Mouse (Mus musculus) midbrain, embryonic 15.5 days (tissue): ENCODE data around the gene Fez2. TPM values are rescaled to one million over a fixed set of nuclear protein-coding genes. Genes with fewer than 3 reads are reported as not detected.
A peak's percentile ranks its signal among the peaks of the same experiment; 100 is the strongest.

Experiments
- ATAC-seq: fragments of 200-750 bp; cut with Nextera tagmentation; replicated peaks from 2 replicates; pipeline ENCODE4 v1.8.0; 2017; ENCODE audit warnings: moderate TSS enrichment
- H3K27ac ChIP-seq: fragments of 300-500 bp; sonication (generic); 2 replicates; pipeline ENCODE4 v1.5.1; 2015; ENCODE audit warnings: mild to moderate bottlenecking, inconsistent platforms
- H3K27me3 ChIP-seq: fragments of 300-500 bp; sonication (generic); replicated peaks from 2 replicates; pipeline ENCODE4 v1.6.1; 2015; ENCODE audit warnings: inconsistent platforms
- H3K36me3 ChIP-seq: fragments of 300-500 bp; sonication (generic); replicated peaks from 2 replicates; pipeline ENCODE4 v1.6.1; 2015; ENCODE audit warnings: inconsistent platforms
- H3K4me1 ChIP-seq: fragments of 300-500 bp; sonication (generic); 2 replicates; pipeline ENCODE4 v1.6.1; 2015; ENCODE audit warnings: inconsistent platforms
- H3K4me2 ChIP-seq: fragments of 300-500 bp; sonication (generic); 2 replicates; pipeline ENCODE4 v1.6.1; 2015; ENCODE audit warnings: inconsistent platforms, mild to moderate bottlenecking, moderate library complexity
- H3K4me3 ChIP-seq: fragments of 300-500 bp; sonication (generic); 2 replicates; pipeline ENCODE4 v1.5.1; 2015; ENCODE audit warnings: mild to moderate bottlenecking, inconsistent platforms
- H3K9ac ChIP-seq: fragments of 300-500 bp; sonication (generic); 2 replicates; pipeline ENCODE4 v1.6.1; 2015; ENCODE audit warnings: mild to moderate bottlenecking, inconsistent platforms
- H3K9me3 ChIP-seq: fragments of 300-500 bp; sonication (generic); 2 replicates; pipeline ENCODE4 v1.6.1; 2016; ENCODE audit warnings: inconsistent platforms
- WGBS: fragments of 180-500 bp; shearing (Covaris S2); methylation state at CpG from one replicate; pipeline ENCODE4 v1.1.7; 2015; ENCODE audit warnings: mixed read lengths; 5-methylcytosine and 5-hydroxymethylcytosine counted together
- polyA plus RNA-seq: library from polyadenylated mRNA; unstranded; fragments of >200 nt; fragmentation: Nextera tagmentation; extraction: Ambion mirVana; gene quantifications from 2 replicates; pipeline ENCODE4 v1.2.1, GENCODE M21; 2015

Fez2 gene
- polyA plus RNA-seq, 1 experiment from 2014 or later, result 47.8 TPM

DNA sequence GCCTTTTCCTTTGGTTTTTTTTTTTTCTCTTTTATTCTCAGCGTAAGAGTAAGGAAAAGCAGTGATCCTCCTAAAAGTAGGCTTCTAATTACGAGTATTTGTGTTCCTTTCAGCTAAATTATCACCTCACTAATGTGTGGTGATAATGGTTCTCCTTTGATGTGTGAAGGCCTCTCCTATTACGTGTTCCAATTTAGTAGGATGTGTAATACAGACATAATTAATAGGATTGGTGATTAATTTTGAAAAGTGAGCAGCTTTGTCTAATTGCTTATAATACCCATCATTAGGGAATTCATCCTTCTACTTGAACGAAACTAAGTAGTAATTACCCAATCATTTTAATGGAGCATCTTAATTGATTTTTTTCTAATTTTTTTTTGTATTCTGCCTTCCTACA, 60.2 kb downstream of the Fez2 start:
- peaks cover 10% of the 10 kb centered on the region; the same call in 1 of the 2 replicates for H3K4me1 ChIP-seq
- H3K4me3 ChIP-seq, result no peak overlapping the region
- H3K4me2 ChIP-seq, result no peak overlapping the region
- 66% methylated on average over 4 of the region's 4 CpGs for WGBS
- no peaks in the 10 kb centered on the region for H3K36me3 ChIP-seq
- no peaks in the 10 kb centered on the region for H3K27me3 ChIP-seq
- no peak overlapping the region for H3K9ac ChIP-seq
- ATAC-seq, result no peak; the same call in 1 of the 2 replicates
- no peak overlapping the region for H3K27ac ChIP-seq
- no peaks in the 10 kb centered on the region for H3K9me3 ChIP-seq

DNA sequence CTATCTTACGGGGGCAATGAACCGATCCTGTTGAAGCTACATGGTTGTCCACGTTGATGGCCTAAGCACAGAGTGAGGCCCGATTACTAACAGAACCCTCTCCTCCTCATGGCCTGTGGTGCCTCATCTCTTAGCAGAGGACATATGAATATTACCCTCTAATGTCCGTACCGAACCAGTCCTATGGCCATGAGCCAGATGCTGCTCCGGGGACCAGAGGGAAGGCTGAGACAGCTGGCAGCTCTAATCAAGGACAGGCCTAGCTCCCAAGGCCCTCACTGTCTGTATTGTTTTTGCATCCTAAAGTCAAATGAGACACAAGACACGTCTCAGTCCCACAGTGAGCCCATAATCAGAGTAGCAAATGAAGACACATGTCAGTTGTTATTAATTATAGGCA, 62.3 kb downstream of the Fez2 start:
- no peak overlapping the region for H3K9ac ChIP-seq
- H3K9me3 ChIP-seq, result no peaks in the 10 kb centered on the region
- H3K4me3 ChIP-seq, result no peak overlapping the region
- peaks cover 10% of the 10 kb centered on the region; the same call in 1 of the 2 replicates for H3K4me1 ChIP-seq
- H3K27me3 ChIP-seq, result no peaks in the 10 kb centered on the region
- WGBS, result 66% methylated on average over 8 of the region's 8 CpGs
- ATAC-seq, result no peak
- H3K27ac ChIP-seq, result no peak overlapping the region
- H3K36me3 ChIP-seq, result no peaks in the 10 kb centered on the region; the same call in 1 of the 2 replicates
- no peak overlapping the region for H3K4me2 ChIP-seq

- H3K27ac ChIP-seq, result no peak overlapping the region
- no peaks in the 10 kb centered on the region; the same call in 1 of the 2 replicates for H3K36me3 ChIP-seq
- 72% methylated on average over 12 of the region's 12 CpGs for WGBS
- ATAC-seq, result 0 out of 2 replicates have a peak, but pooled peaks have one; percentile 18
- H3K4me2 ChIP-seq, result no peak overlapping the region
- no peak overlapping the region for H3K4me3 ChIP-seq
- no peak overlapping the region for H3K9ac ChIP-seq
- no peaks in the 10 kb centered on the region for H3K9me3 ChIP-seq
- H3K4me1 ChIP-seq, result peaks cover 10% of the 10 kb centered on the region; the same call in 1 of the 2 replicates
- H3K27me3 ChIP-seq, result no peaks in the 10 kb centered on the region
Measured at GRCm38 (mm10) chr17:78354871-78355270, 63.1 kb downstream of the Fez2 start.

DNA sequence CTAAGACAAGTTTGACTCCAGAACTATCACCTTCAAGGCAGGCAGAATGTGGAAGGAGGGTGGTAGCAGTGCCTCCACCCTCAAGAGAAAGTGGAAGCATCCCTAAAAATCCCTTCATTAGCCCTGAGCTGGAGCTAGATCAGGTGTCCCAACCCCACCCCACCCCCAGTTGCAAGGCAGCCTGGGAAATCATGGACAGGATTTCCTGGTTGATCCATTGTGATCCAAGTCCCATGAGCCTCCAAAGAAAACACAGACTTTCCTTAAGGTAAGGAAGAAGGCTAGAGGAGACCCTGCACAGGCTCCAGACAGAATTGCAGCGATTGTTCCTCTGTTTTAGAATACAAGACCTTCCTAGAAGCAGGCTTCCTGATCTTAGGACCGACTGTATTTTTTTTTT, 63.5 kb downstream of the Fez2 start:
- Histone ChIP-seq H3K27me3 (no peaks in the 10 kb centered on the region), H3K4me2 (no peak overlapping the region), H3K4me1 (peaks cover 10% of the 10 kb centered on the region; the same call in 1 of the 2 replicates), H3K9me3 (no peaks in the 10 kb centered on the region), H3K36me3 (no peaks in the 10 kb centered on the region; the same call in 1 of the 2 replicates), H3K4me3 (no peak overlapping the region), H3K27ac (no peak overlapping the region), H3K9ac (no peak overlapping the region)
- 77% methylated on average over 2 of the region's 2 CpGs for WGBS
- ATAC-seq, result no peak

DNA sequence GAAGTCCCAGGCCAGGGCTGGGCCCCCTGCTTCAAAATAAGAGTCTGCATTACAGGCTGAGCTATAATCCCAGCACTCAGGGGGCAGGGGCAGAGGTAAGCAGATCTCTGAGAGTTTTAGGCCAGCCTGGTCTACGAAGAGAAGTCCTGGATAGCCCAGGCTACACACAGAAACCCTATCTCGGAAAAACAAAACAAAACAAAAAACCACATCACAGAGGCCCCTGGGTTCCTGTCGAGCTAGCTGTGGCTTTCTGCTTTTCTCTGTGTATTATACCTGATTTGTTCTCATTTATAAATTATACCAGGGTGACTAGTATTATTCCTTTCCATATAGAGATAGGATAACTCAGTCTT, 65.5 kb downstream of the Fez2 start:
- no peaks in the 10 kb centered on the region for H3K27me3 ChIP-seq
- H3K4me2 ChIP-seq, result no peak overlapping the region
- no peak for ATAC-seq
- H3K9ac ChIP-seq, result no peak overlapping the region
- H3K4me1 ChIP-seq, result peaks cover 4% of the 10 kb centered on the region; the same call in 1 of the 2 replicates
- no peak overlapping the region for H3K27ac ChIP-seq
- no peak overlapping the region for H3K4me3 ChIP-seq
- H3K36me3 ChIP-seq, result no peaks in the 10 kb centered on the region; the same call in 1 of the 2 replicates
- WGBS, result 82% methylated on average over 3 of the region's 3 CpGs
- H3K9me3 ChIP-seq, result no peaks in the 10 kb centered on the region

DNA sequence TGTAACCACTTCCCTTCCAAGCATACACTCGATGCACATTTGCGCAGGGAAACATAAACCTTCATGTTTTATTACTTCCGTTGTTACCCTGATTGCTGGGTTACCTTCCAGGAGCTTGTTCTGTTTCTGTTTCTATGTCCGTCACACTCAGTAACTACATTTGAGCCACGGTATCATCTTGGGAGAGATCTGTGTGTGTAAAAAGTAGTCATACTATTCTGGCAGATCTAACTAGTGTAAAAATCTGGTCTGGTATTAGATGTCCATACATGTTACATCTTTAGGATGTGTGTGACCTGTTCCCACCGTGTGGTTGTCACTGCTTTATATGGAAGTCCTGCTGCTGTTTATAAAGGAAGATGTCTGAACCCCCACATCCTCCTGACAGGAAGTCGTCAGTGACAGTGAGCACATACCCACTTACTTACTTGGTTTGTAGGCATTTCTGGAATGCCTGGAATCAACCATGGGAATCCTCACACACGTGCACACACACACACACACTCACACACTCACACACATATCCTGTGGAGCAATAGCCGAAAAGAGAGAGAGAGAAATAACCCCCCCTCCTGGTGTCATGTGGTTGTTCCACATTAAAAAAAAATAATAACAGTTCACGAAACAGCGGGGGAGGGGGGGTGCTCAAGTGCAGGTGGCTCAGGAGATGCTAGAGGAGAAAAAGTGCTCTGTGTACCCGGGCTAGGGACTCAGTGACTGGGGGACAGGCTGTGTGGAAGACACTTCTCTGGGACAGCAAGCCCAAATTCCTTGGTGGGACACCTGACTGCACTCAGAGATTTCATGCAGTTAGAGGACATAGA, 66.1 kb downstream of the Fez2 start:
- ATAC-seq, result no peak
- H3K27me3 ChIP-seq, result no peaks in the 10 kb centered on the region
- no peaks in the 10 kb centered on the region; the same call in 1 of the 2 replicates for H3K36me3 ChIP-seq
- no peak overlapping the region for H3K9ac ChIP-seq
- H3K27ac ChIP-seq, result no peak overlapping the region
- no peak overlapping the region for H3K4me3 ChIP-seq
- 79% methylated on average over 12 of the region's 12 CpGs for WGBS
- peaks cover 4% of the 10 kb centered on the region; the same call in 1 of the 2 replicates for H3K4me1 ChIP-seq
- no peak overlapping the region for H3K4me2 ChIP-seq
- H3K9me3 ChIP-seq, result no peaks in the 10 kb centered on the region

- Histone ChIP-seq H3K4me2 (no peak overlapping the region), H3K36me3 (no peaks in the 10 kb centered on the region; the same call in 1 of the 2 replicates), H3K9me3 (no peaks in the 10 kb centered on the region), H3K4me1 (no peaks in the 10 kb centered on the region), H3K27ac (no peak overlapping the region), H3K27me3 (no peaks in the 10 kb centered on the region), H3K4me3 (no peak overlapping the region), H3K9ac (no peak overlapping the region)
- ATAC-seq, result no peak
- WGBS, result 93% methylated on average over 17 of the region's 17 CpGs
Measured at GRCm38 (mm10) chr17:78347111-78347801, 70.7 kb downstream of the Fez2 start.

DNA sequence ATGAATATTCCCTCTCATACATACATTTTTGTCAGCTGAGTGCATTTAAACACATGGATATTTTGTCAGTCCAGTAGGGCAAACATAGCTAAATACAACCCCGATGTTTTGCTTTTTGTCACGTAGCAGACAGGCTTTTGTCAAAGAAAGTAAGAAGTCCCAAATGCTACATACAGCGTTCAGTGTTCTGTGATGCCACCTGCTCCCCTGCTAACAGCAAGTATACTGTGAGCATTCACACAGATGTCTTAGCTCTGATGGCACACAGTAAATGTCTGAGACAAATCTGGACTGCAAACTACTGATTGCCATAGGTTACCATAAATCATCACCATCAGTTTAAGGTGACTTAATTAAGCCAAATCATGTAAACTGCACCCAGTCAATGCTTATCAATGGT, 74.3 kb downstream of the Fez2 start:
- no peak overlapping the region for H3K27ac ChIP-seq
- no peaks in the 10 kb centered on the region for H3K4me1 ChIP-seq
- H3K9me3 ChIP-seq, result no peaks in the 10 kb centered on the region
- no peaks in the 10 kb centered on the region for H3K36me3 ChIP-seq
- no peak for ATAC-seq
- 86% methylated on average over 3 of the region's 3 CpGs for WGBS
- no peak overlapping the region for H3K9ac ChIP-seq
- H3K4me2 ChIP-seq, result no peak overlapping the region
- no peaks in the 10 kb centered on the region for H3K27me3 ChIP-seq
- no peak overlapping the region for H3K4me3 ChIP-seq

DNA sequence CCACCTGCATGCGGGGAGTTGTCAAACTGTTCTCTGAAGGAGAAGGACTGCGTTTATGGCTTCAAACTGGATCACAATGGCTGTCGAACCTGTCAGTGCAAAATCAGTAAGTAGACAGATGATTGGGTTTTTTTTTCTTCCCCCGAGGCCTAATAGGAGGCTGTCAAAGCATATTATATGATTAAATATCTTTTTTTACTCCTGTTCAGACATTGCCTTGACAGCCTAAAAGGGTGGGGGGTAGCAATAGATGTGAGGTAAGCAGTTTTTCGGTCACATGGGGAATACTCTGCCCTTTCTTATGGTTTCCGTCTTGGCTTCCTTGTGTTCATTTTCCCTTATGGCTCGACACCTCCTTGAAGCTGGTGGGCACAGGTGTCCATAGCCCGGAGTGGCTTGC, 82.7 kb downstream of the Fez2 start:
- Histone ChIP-seq H3K9ac (no peak overlapping the region), H3K27me3 (no peaks in the 10 kb centered on the region), H3K27ac (no peak overlapping the region), H3K4me1 (no peaks in the 10 kb centered on the region), H3K36me3 (0 out of 2 replicates have a peak, but pooled peaks cover 4% of the 10 kb centered on the region), H3K4me2 (no peak overlapping the region), H3K4me3 (no peak overlapping the region), H3K9me3 (no peaks in the 10 kb centered on the region)
- WGBS, result 74% methylated on average over 8 of the region's 8 CpGs
- no peak for ATAC-seq

GRCm38 (mm10) chr17:78333275-78333674, 84.7 kb downstream of the Fez2 start:
- no peak for ATAC-seq
- 96% methylated on average over 10 of the region's 10 CpGs for WGBS

GRCm38 (mm10) chr17:78331438-78331837, 86.5 kb downstream of the Fez2 start:
- no peaks in the 10 kb centered on the region for H3K9me3 ChIP-seq
- WGBS, result 82% methylated on average over 8 of the region's 8 CpGs
- H3K27ac ChIP-seq, result no peak overlapping the region
- no peak for ATAC-seq
- no peak overlapping the region for H3K9ac ChIP-seq
- no peak overlapping the region for H3K4me2 ChIP-seq
- no peaks in the 10 kb centered on the region for H3K36me3 ChIP-seq
- H3K27me3 ChIP-seq, result no peaks in the 10 kb centered on the region
- H3K4me1 ChIP-seq, result no peaks in the 10 kb centered on the region
- no peak overlapping the region for H3K4me3 ChIP-seq

More at GRCm38 (mm10) chr17:78333275-78333674, 84.7 kb downstream of the Fez2 start:
- Histone ChIP-seq H3K36me3 (0 out of 2 replicates have a peak, but pooled peaks cover 4% of the 10 kb centered on the region), H3K9me3 (no peaks in the 10 kb centered on the region), H3K9ac (no peak overlapping the region), H3K4me1 (no peaks in the 10 kb centered on the region), H3K27ac (no peak overlapping the region), H3K4me2 (no peak overlapping the region), H3K27me3 (no peaks in the 10 kb centered on the region), H3K4me3 (no peak overlapping the region)

DNA sequence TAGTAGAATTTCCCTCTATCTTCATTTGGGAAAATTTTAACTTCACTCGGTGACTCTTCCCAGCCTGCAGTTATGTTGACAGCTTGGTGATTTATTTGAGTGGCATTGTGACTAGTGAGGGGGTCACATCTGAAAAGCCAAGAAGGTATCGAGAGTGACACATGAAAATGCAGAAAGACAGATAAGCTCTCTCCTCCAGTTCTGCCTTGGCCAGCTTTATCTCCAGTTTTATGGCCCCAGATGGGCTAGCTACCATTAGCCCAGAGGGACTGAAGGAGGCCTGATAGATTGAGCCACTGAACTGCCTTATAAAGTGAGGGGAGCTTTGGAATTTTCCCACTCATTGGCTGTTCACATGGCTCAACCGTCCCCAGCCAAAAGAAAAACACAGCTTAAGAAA, 89.7 kb downstream of the Fez2 start:
- no peak overlapping the region for H3K4me3 ChIP-seq
- WGBS, result 77% methylated on average over 3 of the region's 3 CpGs
- H3K9ac ChIP-seq, result no peak overlapping the region
- H3K4me1 ChIP-seq, result peaks cover 3% of the 10 kb centered on the region; the same call in 1 of the 2 replicates
- H3K27me3 ChIP-seq, result no peaks in the 10 kb centered on the region
- no peak overlapping the region for H3K27ac ChIP-seq
- no peak for ATAC-seq
- H3K36me3 ChIP-seq, result no peaks in the 10 kb centered on the region
- H3K9me3 ChIP-seq, result no peaks in the 10 kb centered on the region
- no peak overlapping the region for H3K4me2 ChIP-seq
